Mouse (Mus musculus) megakaryocyte, embryonic 14.5 days (primary cell): ENCODE results near the gene Dntt.

ENCODE experiments used
- FLI1 ChIP-seq: IDR thresholded peaks from 2 replicates; pipeline ENCODE4 v1.6.1; 2012; ENCODE audit warnings: low read length, inconsistent platforms, mixed read lengths
- GATA1 ChIP-seq: IDR thresholded peaks from 3 replicates; pipeline ENCODE4 v1.6.1; 2012; ENCODE audit warnings: mixed read lengths, low read length, inconsistent platforms, borderline replicate concordance

- TF ChIP-seq GATA1 (no peak), FLI1 (no peak)
Observed at GRCm38 (mm10) chr19:41014003-41014402, 15.1 kb upstream of the Dntt start.
